Mouse (Mus musculus): ENCODE measurements around the gene Cnnm4. TPM values are rescaled to one million over a fixed set of nuclear protein-coding genes. Genes with fewer than 3 reads are reported as not detected.
A peak's percentile ranks its signal among the peaks of the same experiment; 100 is the strongest.

Gene Cnnm4
- 7.8 and 9.0 TPM in 2 replicates for polyA plus RNA-seq (2014; fragmentation: Nextera tagmentation; extraction: Ambion mirVana)

GRCm38 (mm10) chr1:36471181-36472105 lies at the start of gene Cnnm4:
Gene Cnnm4, plus strand, starts transcription at chr1:36471620.
- Histone ChIP-seq H3K4me2 (ENCODE audit: low read length) (peak within 1 kb of the TSS; percentile 81), H3K27ac (ENCODE audit: low read depth, low read length) (0 out of 2 replicates have a peak within 1 kb of the TSS, but pooled peaks have one; percentile 14), H3K4me3 (ENCODE audit: low read depth, low read length) (peak within 1 kb of the TSS; percentile 56), H3K4me1 (ENCODE audit: control insufficient read depth, insufficient read depth, low read length) (peaks cover 46% of the 10 kb centered on the region), H3K27me3 (replicated peaks; ENCODE audit: control insufficient read depth, insufficient read depth, low read length) (no peaks in the 10 kb centered on the region), H3K9ac (ENCODE audit: low read length) (peak within 1 kb of the TSS; percentile 71), H3K9me3 (replicated peaks; ENCODE audit: control insufficient read depth, low read length) (no peaks in the 10 kb centered on the region), H3K36me3 (ENCODE audit: control insufficient read depth, insufficient read depth, low read length) (no peaks in the 10 kb centered on the region)
- peak; percentile 90 for DNase-seq (ENCODE audit: low spot score)
- ATAC-seq, result peak; percentile 93
- WGBS, result under 1% methylated on average over 63 of the region's 98 CpGs

DNA sequence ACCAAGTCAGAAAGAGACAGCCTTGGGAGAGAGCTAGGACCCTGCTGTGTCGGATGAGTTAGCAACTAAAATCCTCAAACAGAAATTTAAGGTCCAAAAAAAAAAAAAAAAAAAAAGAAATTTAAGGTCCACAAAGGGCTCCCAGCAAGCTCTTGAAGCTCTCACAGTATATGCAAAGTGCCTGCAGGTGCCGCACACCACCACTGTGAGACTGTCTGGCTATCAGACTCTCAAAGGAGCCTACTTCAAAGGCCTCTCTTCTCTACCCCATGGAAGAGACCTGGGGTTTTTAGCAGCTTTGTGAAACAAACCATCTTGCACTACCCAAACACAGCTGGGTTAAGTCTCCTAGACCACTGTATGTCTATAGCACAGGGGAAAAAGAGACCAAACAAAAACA lies 41.9 kb upstream of the Cnnm4 start:
- H3K9ac ChIP-seq (ENCODE audit: low read length), result no peak overlapping the region
- WGBS, result 100% methylated on average over 2 of the region's 2 CpGs

GRCm38 (mm10) chr1:36432999-36433398 lies 38.4 kb upstream of the Cnnm4 start:
- Histone ChIP-seq H3K9ac (ENCODE audit: low read length) (no peak overlapping the region), H3K4me3 (ENCODE audit: low read depth, low read length) (no peak overlapping the region), H3K27me3 (replicated peaks; ENCODE audit: control insufficient read depth, insufficient read depth, low read length) (no peaks in the 10 kb centered on the region), H3K4me1 (ENCODE audit: control insufficient read depth, insufficient read depth, low read length) (no peaks in the 10 kb centered on the region), H3K4me2 (ENCODE audit: low read length) (no peak overlapping the region), H3K36me3 (ENCODE audit: control insufficient read depth, insufficient read depth, low read length) (peaks cover 89% of the 10 kb centered on the region), H3K9me3 (replicated peaks; ENCODE audit: control insufficient read depth, low read length) (no peaks in the 10 kb centered on the region), H3K27ac (ENCODE audit: low read depth, low read length) (no peak overlapping the region)
- WGBS, result 91% methylated on average over 4 of the region's 4 CpGs
- DNase-seq (ENCODE audit: low spot score) (no peak), ATAC-seq (no peak)

More for the DNA sequence above, 41.9 kb upstream of the Cnnm4 start:
- H3K4me2 ChIP-seq (ENCODE audit: low read length), result no peak overlapping the region
- H3K36me3 ChIP-seq (ENCODE audit: control insufficient read depth, insufficient read depth, low read length), result peaks cover 91% of the 10 kb centered on the region
- H3K27ac ChIP-seq (ENCODE audit: low read depth, low read length), result no peak overlapping the region
- no peaks in the 10 kb centered on the region for H3K9me3 ChIP-seq (replicated peaks; ENCODE audit: control insufficient read depth, low read length)
- DNase-seq (ENCODE audit: low spot score) (no peak), ATAC-seq (no peak)
- H3K4me3 ChIP-seq (ENCODE audit: low read depth, low read length), result no peak overlapping the region
- no peaks in the 10 kb centered on the region for H3K4me1 ChIP-seq (ENCODE audit: control insufficient read depth, insufficient read depth, low read length)
- H3K27me3 ChIP-seq (replicated peaks; ENCODE audit: control insufficient read depth, insufficient read depth, low read length), result no peaks in the 10 kb centered on the region

DNA sequence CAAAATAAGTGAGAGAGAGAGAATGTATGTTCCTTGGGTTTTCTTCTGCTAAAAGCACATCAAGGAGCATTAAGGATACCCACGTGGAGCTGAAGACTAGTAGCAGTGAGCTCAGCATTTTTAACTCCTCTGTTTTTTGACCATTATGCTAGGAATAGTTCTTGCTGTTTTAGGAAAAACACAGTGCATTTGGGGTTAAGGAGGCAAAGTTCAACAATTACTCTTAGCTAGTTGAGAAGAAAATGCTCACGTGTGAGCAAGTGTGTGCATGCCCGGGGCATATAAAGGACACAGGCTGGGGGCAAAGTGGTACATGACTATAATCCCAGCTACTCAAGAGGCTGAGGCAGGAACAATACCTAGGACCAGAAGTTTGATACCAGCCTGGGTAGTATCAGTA lies 37.8 kb upstream of the Cnnm4 start:
- H3K9me3 ChIP-seq (replicated peaks; ENCODE audit: control insufficient read depth, low read length), result no peaks in the 10 kb centered on the region
- no peak overlapping the region for H3K4me2 ChIP-seq (ENCODE audit: low read length)
- H3K27ac ChIP-seq (ENCODE audit: low read depth, low read length), result no peak overlapping the region
- peaks cover 89% of the 10 kb centered on the region for H3K36me3 ChIP-seq (ENCODE audit: control insufficient read depth, insufficient read depth, low read length)
- no peaks in the 10 kb centered on the region for H3K27me3 ChIP-seq (replicated peaks; ENCODE audit: control insufficient read depth, insufficient read depth, low read length)
- 90% methylated on average over 3 of the region's 3 CpGs for WGBS
- H3K4me3 ChIP-seq (ENCODE audit: low read depth, low read length), result no peak overlapping the region
- H3K4me1 ChIP-seq (ENCODE audit: control insufficient read depth, insufficient read depth, low read length), result no peaks in the 10 kb centered on the region
- DNase-seq (ENCODE audit: low spot score) (no peak), ATAC-seq (no peak)
- no peak overlapping the region for H3K9ac ChIP-seq (ENCODE audit: low read length)

DNA sequence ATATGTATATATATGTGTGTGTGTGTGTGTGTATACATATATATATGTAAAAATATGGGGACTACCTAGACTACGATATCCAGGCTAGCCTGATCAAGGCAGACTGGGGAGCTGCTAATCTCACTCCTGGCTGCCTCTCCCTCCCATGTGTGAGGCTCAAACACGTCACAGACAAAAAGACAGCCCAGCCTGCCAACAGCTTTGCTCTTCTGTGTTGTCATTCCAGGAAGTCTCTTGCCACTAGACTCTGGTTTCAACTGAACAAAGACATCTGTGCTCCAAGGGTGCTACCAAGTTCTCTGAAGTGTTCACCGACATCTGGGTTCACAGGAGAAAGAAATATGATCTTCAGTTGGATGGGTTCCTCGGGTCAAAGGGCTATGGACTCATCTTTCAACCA lies 36.3 kb upstream of the Cnnm4 start:
- no peak overlapping the region for H3K4me3 ChIP-seq (ENCODE audit: low read depth, low read length)
- no peaks in the 10 kb centered on the region for H3K27me3 ChIP-seq (replicated peaks; ENCODE audit: control insufficient read depth, insufficient read depth, low read length)
- H3K9ac ChIP-seq (ENCODE audit: low read length), result no peak overlapping the region
- H3K9me3 ChIP-seq (replicated peaks; ENCODE audit: control insufficient read depth, low read length), result no peaks in the 10 kb centered on the region
- no peak for ATAC-seq
- H3K36me3 ChIP-seq (ENCODE audit: control insufficient read depth, insufficient read depth, low read length), result peaks cover 91% of the 10 kb centered on the region
- no peaks in the 10 kb centered on the region for H3K4me1 ChIP-seq (ENCODE audit: control insufficient read depth, insufficient read depth, low read length)
- H3K4me2 ChIP-seq (ENCODE audit: low read length), result no peak overlapping the region
- no peak overlapping the region for H3K27ac ChIP-seq (ENCODE audit: low read depth, low read length)
- no peak for DNase-seq (ENCODE audit: low spot score)
- 81% methylated on average over 4 of the region's 4 CpGs for WGBS

- H3K27ac ChIP-seq (ENCODE audit: low read depth, low read length), result no peak overlapping the region
- 97% methylated on average over 6 of the region's 6 CpGs for whole genome bisulfite sequencing
- no peak overlapping the region for H3K4me3 ChIP-seq (ENCODE audit: low read depth, low read length)
- no peak for DNase-seq (ENCODE audit: low spot score)
- H3K36me3 ChIP-seq (ENCODE audit: control insufficient read depth, insufficient read depth, low read length), result peaks cover 87% of the 10 kb centered on the region
- H3K27me3 ChIP-seq (replicated peaks; ENCODE audit: control insufficient read depth, insufficient read depth, low read length), result no peaks in the 10 kb centered on the region
- no peak overlapping the region for H3K9ac ChIP-seq (ENCODE audit: low read length)
- H3K9me3 ChIP-seq (replicated peaks; ENCODE audit: control insufficient read depth, low read length), result no peaks in the 10 kb centered on the region
- no peaks in the 10 kb centered on the region for H3K4me1 ChIP-seq (ENCODE audit: control insufficient read depth, insufficient read depth, low read length)
- no peak for ATAC-seq
- H3K4me2 ChIP-seq (ENCODE audit: low read length), result no peak overlapping the region
Observed at GRCm38 (mm10) chr1:36436515-36436914, 34.9 kb upstream of the Cnnm4 start.

GRCm38 (mm10) chr1:36437223-36437622 lies 34.2 kb upstream of the Cnnm4 start:
- Histone ChIP-seq H3K9ac (ENCODE audit: low read length) (no peak overlapping the region), H3K9me3 (replicated peaks; ENCODE audit: control insufficient read depth, low read length) (no peaks in the 10 kb centered on the region), H3K4me2 (ENCODE audit: low read length) (no peak overlapping the region), H3K36me3 (ENCODE audit: control insufficient read depth, insufficient read depth, low read length) (peaks cover 85% of the 10 kb centered on the region), H3K4me1 (ENCODE audit: control insufficient read depth, insufficient read depth, low read length) (no peaks in the 10 kb centered on the region), H3K4me3 (ENCODE audit: low read depth, low read length) (no peak overlapping the region), H3K27me3 (replicated peaks; ENCODE audit: control insufficient read depth, insufficient read depth, low read length) (no peaks in the 10 kb centered on the region), H3K27ac (ENCODE audit: low read depth, low read length) (no peak overlapping the region)
- DNase-seq (ENCODE audit: low spot score) (no peak), ATAC-seq (no peak)
- 93% methylated on average over 3 of the region's 3 CpGs for WGBS

GRCm38 (mm10) chr1:36441101-36441500 lies 30.3 kb upstream of the Cnnm4 start:
- Histone ChIP-seq H3K9me3 (replicated peaks; ENCODE audit: control insufficient read depth, low read length) (no peaks in the 10 kb centered on the region), H3K27me3 (replicated peaks; ENCODE audit: control insufficient read depth, insufficient read depth, low read length) (no peaks in the 10 kb centered on the region), H3K9ac (ENCODE audit: low read length) (no peak overlapping the region), H3K4me1 (ENCODE audit: control insufficient read depth, insufficient read depth, low read length) (peaks cover 4% of the 10 kb centered on the region), H3K4me3 (ENCODE audit: low read depth, low read length) (no peak overlapping the region), H3K27ac (ENCODE audit: low read depth, low read length) (no peak overlapping the region), H3K36me3 (ENCODE audit: control insufficient read depth, insufficient read depth, low read length) (peaks cover 59% of the 10 kb centered on the region), H3K4me2 (ENCODE audit: low read length) (no peak overlapping the region)
- DNase-seq (ENCODE audit: low spot score) (peak; percentile 32), ATAC-seq (no peak)
- WGBS, result 75% methylated on average over 4 of the region's 4 CpGs
